Mouse (Mus musculus) midbrain, embryonic 15.5 days (tissue): ENCODE results near the gene Hrg. TPM values are rescaled to one million over a fixed set of nuclear protein-coding genes. Genes with fewer than 3 reads are reported as not detected.

Experiments
- ATAC-seq: fragments of 200-750 bp; cut with Nextera tagmentation; replicated peaks from 2 replicates; pipeline ENCODE4 v1.8.0; 2017; ENCODE audit warnings: moderate TSS enrichment
- H3K27ac ChIP-seq: fragments of 300-500 bp; sonication (generic); 2 replicates; pipeline ENCODE4 v1.5.1; 2015; ENCODE audit warnings: mild to moderate bottlenecking, inconsistent platforms
- H3K27me3 ChIP-seq: fragments of 300-500 bp; sonication (generic); replicated peaks from 2 replicates; pipeline ENCODE4 v1.6.1; 2015; ENCODE audit warnings: inconsistent platforms
- H3K36me3 ChIP-seq: fragments of 300-500 bp; sonication (generic); replicated peaks from 2 replicates; pipeline ENCODE4 v1.6.1; 2015; ENCODE audit warnings: inconsistent platforms
- H3K4me1 ChIP-seq: fragments of 300-500 bp; sonication (generic); 2 replicates; pipeline ENCODE4 v1.6.1; 2015; ENCODE audit warnings: inconsistent platforms
- H3K4me2 ChIP-seq: fragments of 300-500 bp; sonication (generic); 2 replicates; pipeline ENCODE4 v1.6.1; 2015; ENCODE audit warnings: inconsistent platforms, mild to moderate bottlenecking, moderate library complexity
- H3K4me3 ChIP-seq: fragments of 300-500 bp; sonication (generic); 2 replicates; pipeline ENCODE4 v1.5.1; 2015; ENCODE audit warnings: mild to moderate bottlenecking, inconsistent platforms
- H3K9ac ChIP-seq: fragments of 300-500 bp; sonication (generic); 2 replicates; pipeline ENCODE4 v1.6.1; 2015; ENCODE audit warnings: mild to moderate bottlenecking, inconsistent platforms
- H3K9me3 ChIP-seq: fragments of 300-500 bp; sonication (generic); 2 replicates; pipeline ENCODE4 v1.6.1; 2016; ENCODE audit warnings: inconsistent platforms
- WGBS: fragments of 180-500 bp; shearing (Covaris S2); methylation state at CpG from one replicate; pipeline ENCODE4 v1.1.7; 2015; ENCODE audit warnings: mixed read lengths; 5-methylcytosine and 5-hydroxymethylcytosine counted together
- polyA plus RNA-seq: library from polyadenylated mRNA; unstranded; fragments of >200 nt; fragmentation: Nextera tagmentation; extraction: Ambion mirVana; gene quantifications from 2 replicates; pipeline ENCODE4 v1.2.1, GENCODE M21; 2015

Gene Hrg
- polyA plus RNA-seq: 0.13 and 0.31 TPM in 2 replicates

- ATAC-seq: no peak
- 93% methylated on average over 6 of the region's 6 CpGs for WGBS
- no peak within 1 kb of the TSS for H3K4me2 ChIP-seq
- no peak within 1 kb of the TSS for H3K9ac ChIP-seq
- H3K9me3 ChIP-seq: no peaks in the 10 kb centered on the region
- no peaks in the 10 kb centered on the region for H3K27me3 ChIP-seq
- H3K4me3 ChIP-seq: no peak within 1 kb of the TSS
- no peaks in the 10 kb centered on the region for H3K36me3 ChIP-seq
- no peaks in the 10 kb centered on the region for H3K4me1 ChIP-seq
- no peak within 1 kb of the TSS for H3K27ac ChIP-seq
Measured at GRCm38 (mm10) chr16:22950840-22951395, at the start of gene Hrg. Hrg (plus strand) TSS chr16:22951072.

- Histone ChIP-seq H3K4me3 (no peak overlapping the region), H3K9ac (no peak overlapping the region), H3K9me3 (no peaks in the 10 kb centered on the region), H3K4me1 (no peaks in the 10 kb centered on the region), H3K27ac (no peak overlapping the region), H3K27me3 (no peaks in the 10 kb centered on the region), H3K4me2 (no peak overlapping the region), H3K36me3 (no peaks in the 10 kb centered on the region)
- ATAC-seq: no peak
- 82% methylated on average over 3 of the region's 3 CpGs for WGBS
Measured at GRCm38 (mm10) chr16:22901326-22901725, 49.5 kb upstream of the Hrg start.

GRCm38 (mm10) chr16:22909290-22909689 lies 41.6 kb upstream of the Hrg start:
- no peak overlapping the region for H3K4me2 ChIP-seq
- ATAC-seq: no peak
- no peaks in the 10 kb centered on the region for H3K27me3 ChIP-seq
- no peaks in the 10 kb centered on the region for H3K4me1 ChIP-seq
- H3K4me3 ChIP-seq: no peak overlapping the region
- 92% methylated on average over 6 of the region's 6 CpGs for WGBS
- H3K36me3 ChIP-seq: no peaks in the 10 kb centered on the region
- no peaks in the 10 kb centered on the region for H3K9me3 ChIP-seq
- H3K9ac ChIP-seq: no peak overlapping the region
- H3K27ac ChIP-seq: no peak overlapping the region

GRCm38 (mm10) chr16:22911986-22912385 lies 38.9 kb upstream of the Hrg start:
- Histone ChIP-seq H3K4me1 (no peaks in the 10 kb centered on the region), H3K4me2 (no peak overlapping the region), H3K9me3 (no peaks in the 10 kb centered on the region), H3K9ac (no peak overlapping the region), H3K36me3 (no peaks in the 10 kb centered on the region), H3K27ac (no peak overlapping the region), H3K27me3 (no peaks in the 10 kb centered on the region), H3K4me3 (no peak overlapping the region)
- no peak for ATAC-seq
- 78% methylated on average over 3 of the region's 3 CpGs for WGBS

- 82% methylated on average over 6 of the region's 6 CpGs for WGBS
- Histone ChIP-seq H3K36me3 (no peaks in the 10 kb centered on the region), H3K9ac (no peak overlapping the region), H3K9me3 (no peaks in the 10 kb centered on the region), H3K4me3 (no peak overlapping the region), H3K27ac (no peak overlapping the region), H3K4me1 (no peaks in the 10 kb centered on the region), H3K4me2 (no peak overlapping the region), H3K27me3 (no peaks in the 10 kb centered on the region)
- ATAC-seq: no peak
Measured at GRCm38 (mm10) chr16:22912886-22913285, 38.0 kb upstream of the Hrg start.

GRCm38 (mm10) chr16:22914276-22914675 lies 36.6 kb upstream of the Hrg start:
- no peaks in the 10 kb centered on the region for H3K27me3 ChIP-seq

GRCm38 (mm10) chr16:22918034-22918433 lies 32.8 kb upstream of the Hrg start, which contains the start of gene Fetub:
Fetub (plus strand) TSS chr16:22918334.
- H3K9me3 ChIP-seq: no peaks in the 10 kb centered on the region
- no peak within 1 kb of the TSS for H3K9ac ChIP-seq
- H3K27ac ChIP-seq: no peak within 1 kb of the TSS
- no peaks in the 10 kb centered on the region for H3K27me3 ChIP-seq
- no peak within 1 kb of the TSS for H3K4me3 ChIP-seq
- no peak for ATAC-seq
- no peaks in the 10 kb centered on the region for H3K4me1 ChIP-seq
- no peaks in the 10 kb centered on the region for H3K36me3 ChIP-seq
- WGBS: 87% methylated on average over 5 of the region's 5 CpGs
- H3K4me2 ChIP-seq: no peak within 1 kb of the TSS

More at GRCm38 (mm10) chr16:22914276-22914675, 36.6 kb upstream of the Hrg start:
- no peak overlapping the region for H3K27ac ChIP-seq
- no peak overlapping the region for H3K9ac ChIP-seq
- H3K4me3 ChIP-seq: no peak overlapping the region
- no peak for ATAC-seq
- no peaks in the 10 kb centered on the region for H3K4me1 ChIP-seq
- no peaks in the 10 kb centered on the region for H3K36me3 ChIP-seq
- no peaks in the 10 kb centered on the region for H3K9me3 ChIP-seq
- H3K4me2 ChIP-seq: no peak overlapping the region

- no peak for ATAC-seq
- no peaks in the 10 kb centered on the region for H3K4me1 ChIP-seq
- 69% methylated on average over 15 of the region's 15 CpGs for WGBS
- no peaks in the 10 kb centered on the region for H3K9me3 ChIP-seq
- no peaks in the 10 kb centered on the region for H3K36me3 ChIP-seq
- no peak overlapping the region for H3K4me3 ChIP-seq
- no peak overlapping the region for H3K27ac ChIP-seq
- no peaks in the 10 kb centered on the region for H3K27me3 ChIP-seq
- H3K4me2 ChIP-seq: no peak overlapping the region
- H3K9ac ChIP-seq: no peak overlapping the region
Measured at GRCm38 (mm10) chr16:22918664-22919312, 32.1 kb upstream of the Hrg start.

- H3K4me1 ChIP-seq: no peaks in the 10 kb centered on the region
- no peak overlapping the region for H3K27ac ChIP-seq
- ATAC-seq: no peak
- 73% methylated on average over 18 of the region's 18 CpGs for WGBS
- no peak overlapping the region for H3K9ac ChIP-seq
- no peaks in the 10 kb centered on the region for H3K36me3 ChIP-seq
- no peak overlapping the region for H3K4me2 ChIP-seq
- no peaks in the 10 kb centered on the region for H3K9me3 ChIP-seq
- no peak overlapping the region for H3K4me3 ChIP-seq
- no peaks in the 10 kb centered on the region for H3K27me3 ChIP-seq
Measured at GRCm38 (mm10) chr16:22919971-22920854, 30.7 kb upstream of the Hrg start.

GRCm38 (mm10) chr16:22921761-22922160 lies 29.1 kb upstream of the Hrg start:
- Histone ChIP-seq H3K36me3 (no peaks in the 10 kb centered on the region), H3K4me1 (no peaks in the 10 kb centered on the region), H3K27me3 (no peaks in the 10 kb centered on the region), H3K9ac (no peak overlapping the region), H3K9me3 (no peaks in the 10 kb centered on the region), H3K27ac (no peak overlapping the region), H3K4me3 (no peak overlapping the region), H3K4me2 (no peak overlapping the region)
- WGBS: 90% methylated on average over 5 of the region's 5 CpGs
- ATAC-seq: no peak

- Histone ChIP-seq H3K9ac (no peak overlapping the region), H3K4me1 (no peaks in the 10 kb centered on the region), H3K4me3 (no peak overlapping the region), H3K27me3 (no peaks in the 10 kb centered on the region), H3K9me3 (no peaks in the 10 kb centered on the region), H3K4me2 (no peak overlapping the region), H3K36me3 (no peaks in the 10 kb centered on the region), H3K27ac (no peak overlapping the region)
- ATAC-seq: no peak
- 81% methylated on average over 4 of the region's 4 CpGs for WGBS
Measured at GRCm38 (mm10) chr16:22922433-22922832, 28.4 kb upstream of the Hrg start.

GRCm38 (mm10) chr16:22929575-22929974 lies 21.3 kb upstream of the Hrg start:
- Histone ChIP-seq H3K4me1 (no peaks in the 10 kb centered on the region), H3K4me2 (no peak overlapping the region), H3K36me3 (no peaks in the 10 kb centered on the region), H3K27me3 (no peaks in the 10 kb centered on the region), H3K4me3 (no peak overlapping the region), H3K9ac (no peak overlapping the region), H3K27ac (no peak overlapping the region), H3K9me3 (no peaks in the 10 kb centered on the region)
- WGBS: 63% methylated on average over 6 of the region's 6 CpGs
- no peak for ATAC-seq
